ENCODE assay signal across 10 mouse cellular contexts in genomic region chr15:100307438-100308096, GRCm38 (mm10). TPM values are rescaled to one million over a fixed set of nuclear protein-coding genes. Genes with fewer than 3 reads are reported as not detected.
DNase-seq lines count a peak whose midpoint lies in the region; ATAC-seq and TF ChIP-seq lines count a peak whose summit lies in the region.
"Not testable (repeated sequence)": the region's sequence is repeated elsewhere in the genome, so short reads cannot be mapped to it uniquely, and the experiment has no call there.
"Had no signal": no experiment of that assay in that cellular context is flagged by ENCODE, and none has a peak within 500 bp of the region (broad histone marks: within the 10 kb centered on the region; RNA-seq: fewer than 3 reads in every experiment).

No protein-coding gene starts in this region.

- not testable (repeated sequence) for H3K27me3 ChIP-seq in intestine, postnatal 0 days (replicated peaks; ENCODE audit: control insufficient read depth, insufficient read depth, low read length); limb, embryonic 14.5 days (ENCODE audit: control insufficient read depth, insufficient read depth, low read length); splenic B cell, adult 2 months (ENCODE audit: control insufficient read depth, insufficient read depth, low read length, poor library complexity, severe bottlenecking)

- ATAC-seq in common myeloid progenitor, adult 5-6 weeks (replicated peaks; ENCODE audit: low read depth, poor library complexity, severe bottlenecking) = peak; percentile 30; the same call in 1 of the 2 replicates
- ATAC-seq in granulocyte monocyte progenitor cell, adult 5-6 weeks (replicated peaks; ENCODE audit: poor library complexity, severe bottlenecking) = peak; percentile 25; the same call in 1 of the 2 replicates
- ATAC-seq in intestine, postnatal 0 days = peak; percentile 32; the same call in 1 of the 2 replicates
- ATAC-seq in limb, embryonic 14.5 days (ENCODE audit: low FRiP score, low read depth) = not testable (repeated sequence)

- peak; percentile 48 to 54 for DNase-seq in B cell, adult 2 months
- DNase-seq in limb, embryonic 14.5 days (ENCODE audit: low spot score) = peak; percentile 48
- peak; percentile 73 for DNase-seq in mesoderm, embryonic 11.5 days (ENCODE audit: low read depth, low spot score)
- peak; percentile 82 for DNase-seq in splenic B cell, adult 2 months (ENCODE audit: low read depth, low spot score)

- H3K27ac ChIP-seq in bone marrow, adult 2 months (ENCODE audit: control insufficient read depth, insufficient read depth, low read depth, low read length, poor library complexity); intestine, postnatal 0 days (ENCODE audit: low read depth, low read length); limb, embryonic 14.5 days (replicated peaks; ENCODE audit: low read depth, low read length): not testable (repeated sequence)

- H3K4me1 ChIP-seq in bone marrow, adult 2 months (ENCODE audit: control insufficient read depth, insufficient read depth, low read length); intestine, postnatal 0 days (replicated peaks; ENCODE audit: control insufficient read depth, insufficient read depth, low read length); limb, embryonic 14.5 days (ENCODE audit: control insufficient read depth, insufficient read depth, low read length): not testable (repeated sequence)

- H3K36me3 ChIP-seq in intestine, postnatal 0 days (ENCODE audit: control insufficient read depth, insufficient read depth); limb, embryonic 14.5 days (ENCODE audit: control insufficient read depth, insufficient read depth, low read length); splenic B cell, adult 2 months (ENCODE audit: control insufficient read depth, insufficient read depth, low read length, poor library complexity, severe bottlenecking): not testable (repeated sequence)

- not testable (repeated sequence) for H3K4me3 ChIP-seq in bone marrow, adult 2 months (replicated peaks; ENCODE audit: control insufficient read depth, low read depth, low read length); intestine, postnatal 0 days (ENCODE audit: low read depth, low read length); limb, embryonic 14.5 days (replicated peaks; ENCODE audit: low read length)

- peak; percentile 34 for TF ChIP-seq CTCF in bone marrow, adult 2 months (IDR thresholded peaks at IDR 0.05; ENCODE audit: control insufficient read depth, insufficient read depth, low read length)
- TF ChIP-seq CTCF in intestine, postnatal 0 days (IDR thresholded peaks at IDR 0.05; ENCODE audit: low read depth) = peak; percentile 68

- H3K4me2 ChIP-seq in intestine, postnatal 0 days (replicated peaks; ENCODE audit: low read depth); limb, embryonic 14.5 days (replicated peaks; ENCODE audit: low read depth, low read length, severe bottlenecking): not testable (repeated sequence)

- not testable (repeated sequence) for H3K9me3 ChIP-seq in intestine, postnatal 0 days (ENCODE audit: control insufficient read depth); limb, embryonic 14.5 days (ENCODE audit: control insufficient read depth, low read length)

- not testable (repeated sequence) for TF ChIP-seq POLR2A in bone marrow, adult 2 months (IDR thresholded peaks at IDR 0.05; ENCODE audit: borderline replicate concordance, control insufficient read depth, low read depth, low read length); limb, embryonic 14.5 days (IDR thresholded peaks at IDR 0.05; ENCODE audit: borderline replicate concordance, extremely low read depth, insufficient read depth, insufficient read length)

- WGBS in bone marrow, adult 2 months = 11% methylated on average over 11 of the region's 11 CpGs
- 35% methylated on average over 11 of the region's 11 CpGs for WGBS in intestine, postnatal 0 days
- 39% methylated on average over 9 of the region's 11 CpGs for WGBS in limb, embryonic 14.5 days

- H3K9ac ChIP-seq in intestine, postnatal 0 days (ENCODE audit: low read depth, low read length); limb, embryonic 14.5 days (ENCODE audit: low read depth, low read length, severe bottlenecking): not testable (repeated sequence)

RNA-seq across cellular contexts. Expression of gene Mettl7a1, which starts 3.6 kb away (rescaled TPM):
- 29.4 and 34.3 TPM in 2 replicates for polyA plus RNA-seq in bone marrow, adult 2 months (2011; ENCODE audit: insufficient read depth, insufficient read length, low replicate concordance, missing spikeins)
- 68.5 and 80.8 TPM in 2 replicates for total RNA-seq in common myeloid progenitor, adult 5-6 weeks (2017)
- total RNA-seq in granulocyte monocyte progenitor cell, adult 5-6 weeks (2014; fragmentation: Nextera tagmentation) = 24.4 and 27.4 TPM in 2 replicates
- 50.9 and 53.6 TPM in 2 replicates for total RNA-seq in granulocyte monocyte progenitor cell, adult 5-6 weeks (2017)
- polyA plus RNA-seq in intestine, postnatal 0 days (2015; fragmentation: Nextera tagmentation; extraction: Ambion mirVana) = 6.5 and 6.8 TPM in 2 replicates
- 12.2 and 14.9 TPM in 2 replicates for polyA plus RNA-seq in limb, embryonic 14.5 days (2012; rRNA removed)
- polyA plus RNA-seq in limb, embryonic 14.5 days (2014; fragmentation: Nextera tagmentation; extraction: Ambion mirVana) = 3.0 and 4.1 TPM in 2 replicates

RNA-seq across cellular contexts. Expression of gene Tmprss12, which starts 26.9 kb away (rescaled TPM):
- not detected in 2 replicates for polyA plus RNA-seq in bone marrow, adult 2 months (2011; ENCODE audit: insufficient read depth, insufficient read length, low replicate concordance, missing spikeins)
- not detected in 2 replicates for total RNA-seq in common myeloid progenitor, adult 5-6 weeks (2017)
- not detected in 2 replicates for total RNA-seq in granulocyte monocyte progenitor cell, adult 5-6 weeks (2014; fragmentation: Nextera tagmentation)
- total RNA-seq in granulocyte monocyte progenitor cell, adult 5-6 weeks (2017) = not detected in 2 replicates
- not detected in 2 replicates for polyA plus RNA-seq in intestine, postnatal 0 days (2015; fragmentation: Nextera tagmentation; extraction: Ambion mirVana)
- polyA plus RNA-seq in limb, embryonic 14.5 days (2012; rRNA removed) = not detected in 2 replicates
- not detected in 2 replicates for polyA plus RNA-seq in limb, embryonic 14.5 days (2014; fragmentation: Nextera tagmentation; extraction: Ambion mirVana)
- total RNA-seq: left cerebral cortex, postnatal 10 days had no signal
- polyA plus RNA-seq: hindbrain, embryonic 13.5 days had no signal

RNA-seq across cellular contexts. Expression of gene Mettl7a3, which starts 27.2 kb away (rescaled TPM):
- not detected in 2 replicates for polyA plus RNA-seq in bone marrow, adult 2 months (2011; ENCODE audit: insufficient read depth, insufficient read length, low replicate concordance, missing spikeins)
- total RNA-seq in common myeloid progenitor, adult 5-6 weeks (2017) = not detected in 2 replicates
- not detected in 2 replicates for total RNA-seq in granulocyte monocyte progenitor cell, adult 5-6 weeks (2014; fragmentation: Nextera tagmentation)
- not detected in 2 replicates for total RNA-seq in granulocyte monocyte progenitor cell, adult 5-6 weeks (2017)
- not detected in 2 replicates for polyA plus RNA-seq in intestine, postnatal 0 days (2015; fragmentation: Nextera tagmentation; extraction: Ambion mirVana)
- polyA plus RNA-seq in limb, embryonic 14.5 days (2012; rRNA removed) = 0.55 and 0.60 TPM in 2 replicates
- polyA plus RNA-seq in limb, embryonic 14.5 days (2014; fragmentation: Nextera tagmentation; extraction: Ambion mirVana) = 0.64 and 0.70 TPM in 2 replicates

RNA-seq across cellular contexts. Expression of gene Methig1, which starts 45.4 kb away (rescaled TPM):
- polyA plus RNA-seq in bone marrow, adult 2 months (2011; ENCODE audit: insufficient read depth, insufficient read length, low replicate concordance, missing spikeins) = not detected in 2 replicates
- total RNA-seq in common myeloid progenitor, adult 5-6 weeks (2017) = not detected in 2 replicates
- not detected in 2 replicates for total RNA-seq in granulocyte monocyte progenitor cell, adult 5-6 weeks (2014; fragmentation: Nextera tagmentation)
- total RNA-seq in granulocyte monocyte progenitor cell, adult 5-6 weeks (2017) = not detected in 2 replicates
- 0.13 TPM in 1 of 2 replicates, not detected in the other for polyA plus RNA-seq in intestine, postnatal 0 days (2015; fragmentation: Nextera tagmentation; extraction: Ambion mirVana)
- polyA plus RNA-seq in limb, embryonic 14.5 days (2012; rRNA removed) = 0.05 TPM in 1 of 2 replicates, not detected in the other
- not detected in 2 replicates for polyA plus RNA-seq in limb, embryonic 14.5 days (2014; fragmentation: Nextera tagmentation; extraction: Ambion mirVana)
- total RNA-seq: left cerebral cortex, postnatal 10 days had no signal

RNA-seq across cellular contexts. Expression of gene Mettl7a2, which starts 45.4 kb away (rescaled TPM):
- polyA plus RNA-seq in bone marrow, adult 2 months (2011; ENCODE audit: insufficient read depth, insufficient read length, low replicate concordance, missing spikeins) = not detected in 2 replicates
- not detected in 2 replicates for total RNA-seq in common myeloid progenitor, adult 5-6 weeks (2017)
- not detected in 2 replicates for total RNA-seq in granulocyte monocyte progenitor cell, adult 5-6 weeks (2014; fragmentation: Nextera tagmentation)
- total RNA-seq in granulocyte monocyte progenitor cell, adult 5-6 weeks (2017) = not detected in 2 replicates
- not detected in 2 replicates for polyA plus RNA-seq in intestine, postnatal 0 days (2015; fragmentation: Nextera tagmentation; extraction: Ambion mirVana)
- polyA plus RNA-seq in limb, embryonic 14.5 days (2012; rRNA removed) = 0.08 and 0.13 TPM in 2 replicates
- polyA plus RNA-seq in limb, embryonic 14.5 days (2014; fragmentation: Nextera tagmentation; extraction: Ambion mirVana) = not detected in 2 replicates
- polyA plus RNA-seq: hindbrain, embryonic 13.5 days had no signal
